Mouse (Mus musculus): Measurements from ENCODE around the gene Prr5l. TPM values are rescaled to one million over a fixed set of nuclear protein-coding genes. Genes with fewer than 3 reads are reported as not detected.

Prr5l gene
- polyA plus RNA-seq, 1 experiment from 2014 or later, result 8.5 TPM

- Histone ChIP-seq H3K4me2 (no peak overlapping the region), H3K27ac (ENCODE audit: low read depth, low read length) (no peak overlapping the region), H3K4me3 (ENCODE audit: low read depth, low read length) (no peak overlapping the region), H3K36me3 (ENCODE audit: control insufficient read depth, insufficient read depth, low read length) (no peaks in the 10 kb centered on the region), H3K4me1 (replicated peaks; ENCODE audit: control insufficient read depth, insufficient read depth, low read length) (peaks cover 6% of the 10 kb centered on the region; the same call in 1 of the 2 replicates), H3K27me3 (replicated peaks; ENCODE audit: control insufficient read depth, insufficient read depth, low read length) (no peaks in the 10 kb centered on the region), H3K9me3 (ENCODE audit: control insufficient read depth, low read length) (no peaks in the 10 kb centered on the region), H3K9ac (ENCODE audit: low read depth, low read length) (no peak overlapping the region)
- ATAC-seq (replicated peaks; ENCODE audit: low FRiP score) (no peak), DNase-seq (ENCODE audit: low spot score) (no peak)
- WGBS, result 64% methylated on average over 4 of the region's 4 CpGs
These were observed 53.8 kb downstream of the Prr5l start for GRCm38 (mm10) chr2:101829013-101829412.

- ATAC-seq (replicated peaks; ENCODE audit: low FRiP score), result no peak
These were observed 54.7 kb downstream of the Prr5l start for GRCm38 (mm10) chr2:101828057-101828643.

GRCm38 (mm10) chr2:101827626-101828025, 55.2 kb downstream of the Prr5l start:
- no peak for DNase-seq (ENCODE audit: low spot score)
- 11% methylated on average over 5 of the region's 5 CpGs for WGBS
- Histone ChIP-seq H3K4me2 (no peak overlapping the region), H3K36me3 (ENCODE audit: control insufficient read depth, insufficient read depth, low read length) (no peaks in the 10 kb centered on the region), H3K9me3 (ENCODE audit: control insufficient read depth, low read length) (no peaks in the 10 kb centered on the region), H3K4me1 (replicated peaks; ENCODE audit: control insufficient read depth, insufficient read depth, low read length) (peaks cover 6% of the 10 kb centered on the region; the same call in 1 of the 2 replicates), H3K27me3 (replicated peaks; ENCODE audit: control insufficient read depth, insufficient read depth, low read length) (no peaks in the 10 kb centered on the region), H3K27ac (ENCODE audit: low read depth, low read length) (no peak overlapping the region), H3K4me3 (ENCODE audit: low read depth, low read length) (no peak overlapping the region), H3K9ac (ENCODE audit: low read depth, low read length) (no peak overlapping the region)
- peak; percentile 50; the same call in 1 of the 2 replicates for ATAC-seq (replicated peaks; ENCODE audit: low FRiP score)

More at GRCm38 (mm10) chr2:101828057-101828643, 54.7 kb downstream of the Prr5l start:
- H3K9ac ChIP-seq (ENCODE audit: low read depth, low read length), result no peak overlapping the region
- peaks cover 6% of the 10 kb centered on the region; the same call in 1 of the 2 replicates for H3K4me1 ChIP-seq (replicated peaks; ENCODE audit: control insufficient read depth, insufficient read depth, low read length)
- H3K4me2 ChIP-seq, result no peak overlapping the region
- H3K4me3 ChIP-seq (ENCODE audit: low read depth, low read length), result no peak overlapping the region
- no peak overlapping the region for H3K27ac ChIP-seq (ENCODE audit: low read depth, low read length)
- WGBS, result 65% methylated on average over 5 of the region's 5 CpGs
- H3K27me3 ChIP-seq (replicated peaks; ENCODE audit: control insufficient read depth, insufficient read depth, low read length), result no peaks in the 10 kb centered on the region
- DNase-seq (ENCODE audit: low spot score), result no peak
- H3K9me3 ChIP-seq (ENCODE audit: control insufficient read depth, low read length), result no peaks in the 10 kb centered on the region
- H3K36me3 ChIP-seq (ENCODE audit: control insufficient read depth, insufficient read depth, low read length), result no peaks in the 10 kb centered on the region

DNA sequence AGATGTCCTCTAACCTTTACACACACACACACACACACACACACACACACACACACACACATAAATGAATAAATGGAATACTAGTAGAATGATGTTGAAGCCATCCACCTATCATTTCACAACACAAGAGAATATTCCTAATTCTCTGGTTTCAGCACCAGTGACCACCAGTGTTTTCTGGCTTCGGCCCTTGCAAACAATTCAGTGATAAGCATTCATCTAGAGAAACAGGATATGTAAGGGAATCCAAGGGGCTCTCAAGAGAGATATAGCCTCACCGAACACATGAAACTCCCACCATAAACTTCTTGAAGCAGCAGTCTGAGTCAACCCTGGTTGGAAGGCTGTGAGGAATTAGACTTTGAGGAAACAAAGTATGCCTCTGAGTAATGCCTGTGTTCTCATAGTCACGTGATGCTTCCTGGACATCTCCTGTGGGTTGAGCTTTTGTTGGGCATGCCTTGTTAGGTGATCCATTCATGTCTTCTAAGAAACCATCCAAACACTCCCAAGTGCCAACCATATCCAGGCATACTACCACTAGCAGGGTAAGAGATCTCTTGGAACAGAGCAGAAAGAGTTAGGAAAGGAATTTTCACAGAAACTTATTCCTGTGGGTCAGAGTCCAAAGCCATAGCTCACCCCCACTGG, 55.8 kb downstream of the Prr5l start:
- Histone ChIP-seq H3K27me3 (replicated peaks; ENCODE audit: control insufficient read depth, insufficient read depth, low read length) (no peaks in the 10 kb centered on the region), H3K9ac (ENCODE audit: low read depth, low read length) (no peak overlapping the region), H3K4me3 (ENCODE audit: low read depth, low read length) (no peak overlapping the region), H3K4me1 (replicated peaks; ENCODE audit: control insufficient read depth, insufficient read depth, low read length) (peaks cover 6% of the 10 kb centered on the region; the same call in 1 of the 2 replicates), H3K9me3 (ENCODE audit: control insufficient read depth, low read length) (no peaks in the 10 kb centered on the region), H3K27ac (ENCODE audit: low read depth, low read length) (no peak overlapping the region), H3K4me2 (no peak overlapping the region), H3K36me3 (ENCODE audit: control insufficient read depth, insufficient read depth, low read length) (no peaks in the 10 kb centered on the region)
- no peak for DNase-seq (ENCODE audit: low spot score)
- 0 out of 2 replicates have a peak, but pooled peaks have one; percentile 26 for ATAC-seq (replicated peaks; ENCODE audit: low FRiP score)
- 68% methylated on average over 3 of the region's 3 CpGs for WGBS

GRCm38 (mm10) chr2:101826186-101826707, 56.6 kb downstream of the Prr5l start:
- Histone ChIP-seq H3K4me3 (ENCODE audit: low read depth, low read length) (no peak overlapping the region), H3K36me3 (ENCODE audit: control insufficient read depth, insufficient read depth, low read length) (no peaks in the 10 kb centered on the region), H3K4me1 (replicated peaks; ENCODE audit: control insufficient read depth, insufficient read depth, low read length) (peaks cover 6% of the 10 kb centered on the region; the same call in 1 of the 2 replicates), H3K27ac (ENCODE audit: low read depth, low read length) (no peak overlapping the region), H3K9ac (ENCODE audit: low read depth, low read length) (no peak overlapping the region), H3K4me2 (no peak overlapping the region), H3K27me3 (replicated peaks; ENCODE audit: control insufficient read depth, insufficient read depth, low read length) (no peaks in the 10 kb centered on the region), H3K9me3 (ENCODE audit: control insufficient read depth, low read length) (no peaks in the 10 kb centered on the region)
- no peak for DNase-seq (ENCODE audit: low spot score)
- no peak for ATAC-seq (replicated peaks; ENCODE audit: low FRiP score)
- 69% methylated on average over 2 of the region's 2 CpGs for WGBS

GRCm38 (mm10) chr2:101825226-101826120, 57.4 kb downstream of the Prr5l start:
- DNase-seq (ENCODE audit: low spot score) (no peak), ATAC-seq (replicated peaks; ENCODE audit: low FRiP score) (no peak)
- Histone ChIP-seq H3K27ac (ENCODE audit: low read depth, low read length) (no peak overlapping the region), H3K9ac (ENCODE audit: low read depth, low read length) (no peak overlapping the region), H3K27me3 (replicated peaks; ENCODE audit: control insufficient read depth, insufficient read depth, low read length) (no peaks in the 10 kb centered on the region), H3K9me3 (ENCODE audit: control insufficient read depth, low read length) (no peaks in the 10 kb centered on the region), H3K4me1 (replicated peaks; ENCODE audit: control insufficient read depth, insufficient read depth, low read length) (peaks cover 6% of the 10 kb centered on the region; the same call in 1 of the 2 replicates), H3K36me3 (ENCODE audit: control insufficient read depth, insufficient read depth, low read length) (no peaks in the 10 kb centered on the region), H3K4me3 (ENCODE audit: low read depth, low read length) (no peak overlapping the region), H3K4me2 (no peak overlapping the region)
- WGBS, result 78% methylated on average over 9 of the region's 9 CpGs

GRCm38 (mm10) chr2:101823821-101824220, 59.0 kb downstream of the Prr5l start:
- Histone ChIP-seq H3K9me3 (ENCODE audit: control insufficient read depth, low read length) (no peaks in the 10 kb centered on the region), H3K27me3 (replicated peaks; ENCODE audit: control insufficient read depth, insufficient read depth, low read length) (no peaks in the 10 kb centered on the region), H3K36me3 (ENCODE audit: control insufficient read depth, insufficient read depth, low read length) (no peaks in the 10 kb centered on the region), H3K27ac (ENCODE audit: low read depth, low read length) (no peak overlapping the region), H3K4me2 (no peak overlapping the region), H3K9ac (ENCODE audit: low read depth, low read length) (no peak overlapping the region), H3K4me3 (ENCODE audit: low read depth, low read length) (no peak overlapping the region), H3K4me1 (replicated peaks; ENCODE audit: control insufficient read depth, insufficient read depth, low read length) (peaks cover 6% of the 10 kb centered on the region; the same call in 1 of the 2 replicates)
- no peak for ATAC-seq (replicated peaks; ENCODE audit: low FRiP score)
- no peak for DNase-seq (ENCODE audit: low spot score)
- 67% methylated on average over 3 of the region's 4 CpGs for WGBS

DNA sequence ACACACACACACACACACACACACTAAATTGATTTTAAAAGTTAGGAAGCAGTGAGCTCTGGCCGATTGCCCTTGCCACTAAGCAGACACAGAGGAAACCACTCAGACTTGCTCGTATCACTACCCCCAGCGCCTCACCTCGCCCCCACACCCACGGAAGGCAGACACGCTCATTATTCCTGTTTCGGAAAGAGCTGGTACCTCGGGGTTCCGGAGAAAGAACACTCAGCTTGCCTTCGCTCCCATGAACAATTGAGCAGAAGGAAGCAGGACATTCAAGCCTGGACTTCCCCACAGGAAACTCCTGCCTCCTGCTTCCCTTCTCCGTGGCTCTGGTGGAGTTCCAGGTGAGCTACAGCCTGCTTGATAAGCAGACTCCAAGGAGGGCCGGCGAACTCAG, 60.0 kb downstream of the Prr5l start:
- ATAC-seq (replicated peaks; ENCODE audit: low FRiP score), result no peak
- DNase-seq (ENCODE audit: low spot score), result no peak
- 55% methylated on average over 13 of the region's 13 CpGs for WGBS
- no peak overlapping the region for H3K9ac ChIP-seq (ENCODE audit: low read depth, low read length)
- H3K27ac ChIP-seq (ENCODE audit: low read depth, low read length), result no peak overlapping the region
- H3K4me2 ChIP-seq, result peak overlapping the region; percentile 4; the same call in 1 of the 2 replicates
- H3K9me3 ChIP-seq (ENCODE audit: control insufficient read depth, low read length), result no peaks in the 10 kb centered on the region
- no peaks in the 10 kb centered on the region for H3K36me3 ChIP-seq (ENCODE audit: control insufficient read depth, insufficient read depth, low read length)
- no peaks in the 10 kb centered on the region for H3K27me3 ChIP-seq (replicated peaks; ENCODE audit: control insufficient read depth, insufficient read depth, low read length)
- H3K4me3 ChIP-seq (ENCODE audit: low read depth, low read length), result no peak overlapping the region
- peaks cover 4% of the 10 kb centered on the region; the same call in 1 of the 2 replicates for H3K4me1 ChIP-seq (replicated peaks; ENCODE audit: control insufficient read depth, insufficient read depth, low read length)
